Mouse (Mus musculus): Measurements from ENCODE around the gene Zfp846.

DNA sequence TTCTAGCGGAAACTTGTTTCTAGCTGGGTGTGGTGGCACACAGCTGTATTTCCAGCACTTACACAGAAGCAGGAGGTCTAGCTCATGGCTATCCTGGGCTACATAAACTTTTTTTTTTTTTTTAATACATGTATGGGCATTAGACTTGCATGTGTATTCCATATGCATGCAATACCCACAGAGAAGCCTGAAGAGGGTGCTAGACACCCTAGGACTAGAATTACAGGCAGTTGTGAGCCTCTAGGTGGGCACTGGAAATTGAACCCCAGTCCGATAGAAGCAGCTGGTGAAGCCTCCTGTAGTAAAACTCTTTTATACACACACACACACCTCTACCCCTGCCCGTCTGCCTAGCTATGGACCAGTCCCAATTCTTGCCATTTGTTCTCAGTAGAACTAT lies 72.8 kb downstream of the Zfp846 start:
- TF ChIP-seq CTCF (IDR thresholded peaks at IDR 0.05 in 2 of 3, conservative IDR thresholded peaks at IDR 0.05 in 1 of 3; ENCODE audit: control insufficient read depth in 1 of 3, insufficient read depth in 1 of 3, low read depth in 2 of 3, low read length in 3 of 3, poor library complexity in 1 of 3, severe bottlenecking in 1 of 3) (peak in 1 of 3 experiments; percentile 55; a peak in 2 of 6 replicates), POLR2A (IDR thresholded peaks at IDR 0.05; ENCODE audit: control insufficient read depth in 1 of 2, insufficient read depth in 1 of 2, low read depth in 1 of 2, low read length in 2 of 2, poor library complexity in 1 of 2) (no peak), EP300 (IDR thresholded peaks at IDR 0.05; ENCODE audit: low read depth in 1 of 2, low read length in 2 of 2) (no peak), ZKSCAN1 (IDR thresholded peaks at IDR 0.05; ENCODE audit: low read depth, low read length) (no peak), NRF1 (IDR thresholded peaks at IDR 0.05; ENCODE audit: insufficient read depth, low read depth, low read length, poor library complexity, severe bottlenecking) (no peak), ZMIZ1 (IDR thresholded peaks at IDR 0.05; ENCODE audit: low read depth, low read length) (no peak), JUND (IDR thresholded peaks at IDR 0.05; ENCODE audit: low read depth, low read length) (no peak), USF1 (IDR thresholded peaks at IDR 0.05; ENCODE audit: low read depth, low read length) (no peak), POLR2AphosphoS5 (IDR thresholded peaks at IDR 0.05; ENCODE audit: borderline replicate concordance, low read depth, low read length) (no peak), MAX (IDR thresholded peaks at IDR 0.05; ENCODE audit: low read length) (no peak)
